Mouse (Mus musculus): ENCODE data around the gene Ece2.

DNA sequence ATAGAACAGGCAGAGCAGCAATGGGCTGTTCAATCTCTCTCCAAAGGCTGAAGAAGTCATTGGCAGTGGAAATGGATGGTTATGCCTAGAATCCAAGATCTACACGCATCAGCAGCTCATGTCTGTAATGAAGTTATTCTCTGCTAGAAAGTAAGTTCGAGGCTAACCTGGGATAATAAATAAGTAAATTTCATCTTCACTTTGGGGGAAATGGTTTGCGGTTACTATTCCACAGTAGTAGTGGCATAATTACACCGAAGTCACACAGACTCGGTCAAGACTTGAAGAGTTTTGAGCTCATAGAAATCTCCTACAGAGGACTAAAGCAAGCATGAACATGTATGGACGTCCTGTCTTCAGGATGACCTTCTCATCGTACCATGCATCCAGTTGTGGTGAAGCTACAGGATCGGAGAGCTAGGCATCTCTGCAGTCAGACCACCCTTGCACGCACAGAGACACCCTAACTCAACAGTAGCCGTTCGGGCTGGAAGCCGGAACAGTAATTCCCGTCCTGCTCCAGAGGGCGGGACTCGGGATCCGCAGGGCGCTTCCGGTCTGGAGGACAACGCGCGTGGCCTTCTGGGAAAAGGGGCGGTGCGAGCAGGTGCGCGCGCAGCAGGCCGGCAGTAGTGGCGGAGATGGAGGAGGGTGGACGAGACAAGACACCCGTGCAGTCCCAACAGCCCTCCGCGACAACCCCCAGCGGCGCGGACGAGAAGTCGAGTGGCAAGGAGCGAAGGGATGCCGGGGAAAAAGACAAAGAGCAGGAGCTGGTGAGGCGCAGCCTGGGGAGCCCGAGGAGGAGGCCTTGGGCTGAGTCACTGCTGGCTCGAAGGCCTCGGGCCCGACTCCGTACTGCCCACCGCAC lies 21.7 kb downstream of the Ece2 start, which contains the start of gene Psmd2:
- no peak for TF ChIP-seq CTCF (IDR thresholded peaks at IDR 0.05; ENCODE audit: insufficient read depth, low read depth, low read length)
- TF ChIP-seq POLR2A (IDR thresholded peaks at IDR 0.05; ENCODE audit: insufficient read depth, low read depth, low read length) = peak; percentile 78
